Mouse (Mus musculus): ENCODE results near the gene Fam193a.

DNA sequence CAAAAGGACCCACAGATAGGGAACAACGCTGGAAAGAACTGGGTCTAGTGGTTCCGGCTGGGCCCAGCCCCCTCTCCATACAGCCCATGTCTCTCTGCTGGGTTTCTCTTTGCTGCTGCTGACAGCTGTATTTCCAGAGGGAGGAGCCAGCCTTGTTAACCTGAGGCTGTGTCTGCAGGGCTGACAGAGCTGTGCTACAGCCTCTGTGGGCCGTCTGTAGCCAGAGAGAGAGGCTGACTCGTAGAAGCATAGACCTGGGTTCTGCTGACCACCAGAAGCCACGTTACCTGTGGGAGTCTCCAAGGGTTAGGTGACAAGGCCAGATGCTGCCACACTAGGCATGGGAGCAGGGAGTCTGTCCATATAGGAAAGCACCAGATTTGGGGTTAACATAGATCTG lies 163.3 kb downstream of the Fam193a start:
- TF ChIP-seq CTCF (IDR thresholded peaks at IDR 0.05; ENCODE audit: low read depth, low read length) (no peak), GATA1 (IDR thresholded peaks at IDR 0.05; ENCODE audit: borderline replicate concordance, low read length) (no peak), GATA2 (IDR thresholded peaks at IDR 0.05; ENCODE audit: borderline replicate concordance, low read depth, low read length) (no peak)

Measured in G1E (cell line).